Mouse (Mus musculus) ES-E14 (cell line): Measurements from ENCODE around the gene Ftsj3. TPM values are rescaled to one million over a fixed set of nuclear protein-coding genes. Genes with fewer than 3 reads are reported as not detected.

ENCODE experiments used
- DNase-seq: peaks from one replicate; pipeline ENCODE4 v3.0.0-alpha.2; 2013; ENCODE audit warnings: low read depth, low spot score
- H3K27ac ChIP-seq: 2 replicates; pipeline ENCODE4 v1.5.1; 2012; ENCODE audit warnings: low read depth, mild to moderate bottlenecking, low read length, moderate library complexity, mixed read lengths; ENCODE audit not compliant: poor library complexity, insufficient read depth, severe bottlenecking
- H3K36me3 ChIP-seq: 2 replicates; pipeline ENCODE4 v1.6.1; 2012; ENCODE audit warnings: mild to moderate bottlenecking, low read length, moderate library complexity, mixed read lengths; ENCODE audit not compliant: control insufficient read depth, poor library complexity, insufficient read depth, severe bottlenecking
- H3K4me1 ChIP-seq, 2 experiments: fragments of 150-350 bp in 1 of 2; sonication (generic) in 1 of 2; 2 replicates each; pipeline ENCODE4 v1.6.1; 2012; ENCODE audit warnings: low read length in 2 of 2, mild to moderate bottlenecking in 1 of 2, mixed read lengths in 1 of 2; ENCODE audit not compliant: control insufficient read depth in 2 of 2, insufficient read depth in 2 of 2, poor library complexity in 1 of 2
- H3K4me3 ChIP-seq, 2 experiments: fragments of 150-350 bp in 1 of 2; sonication (generic) in 1 of 2; 2 replicates each; pipeline ENCODE4 v1.5.1; 2012; ENCODE audit warnings: low read length in 2 of 2, low read depth in 1 of 2, mild to moderate bottlenecking in 1 of 2, mixed read lengths in 1 of 2; ENCODE audit not compliant: insufficient read depth in 1 of 2, poor library complexity in 1 of 2, severe bottlenecking in 1 of 2
- H3K9ac ChIP-seq: 2 replicates; pipeline ENCODE4 v1.6.1; 2012; ENCODE audit warnings: low read depth, mild to moderate bottlenecking, low read length, mixed read lengths; ENCODE audit not compliant: poor library complexity, insufficient read depth, severe bottlenecking
- H3K9me3 ChIP-seq: fragments of 150-350 bp; sonication (generic); 2 replicates; pipeline ENCODE4 v1.6.1; 2012; ENCODE audit warnings: low read depth, mild to moderate bottlenecking, low read length; ENCODE audit not compliant: control insufficient read depth, insufficient read depth
- CHD2 ChIP-seq: IDR thresholded peaks from 2 replicates; pipeline ENCODE4 v1.6.1; 2014; ENCODE audit warnings: mild to moderate bottlenecking, low read depth, low read length, inconsistent platforms
- HCFC1 ChIP-seq: IDR thresholded peaks from 2 replicates; pipeline ENCODE4 v1.6.1; 2012; ENCODE audit warnings: low read length, inconsistent platforms, borderline replicate concordance; ENCODE audit not compliant: insufficient read depth
- MAFK ChIP-seq: IDR thresholded peaks from 2 replicates; pipeline ENCODE4 v1.6.1; 2014; ENCODE audit warnings: mild to moderate bottlenecking, low read depth, low read length, inconsistent platforms; ENCODE audit not compliant: insufficient read depth
- ZC3H11A ChIP-seq: IDR thresholded peaks from 2 replicates; pipeline ENCODE4 v1.6.1; 2012; ENCODE audit warnings: low read depth, mild to moderate bottlenecking, inconsistent platforms, low read length, borderline replicate concordance
- ZNF384 ChIP-seq: IDR thresholded peaks from 2 replicates; pipeline ENCODE4 v1.6.1; 2012; ENCODE audit warnings: low read depth, low read length, inconsistent platforms
- in situ Hi-C, 2 experiments: fragments of 600-800 bp; cut with MboI; formaldehyde crosslinking; loops; one replicate each; pipeline ENCODE4 v1.15.1; 2025; ENCODE audit warnings: low sequenced_read_pairs in 2 of 2, inconsistent platforms in 1 of 2; ENCODE audit not compliant: unreplicated experiment in 2 of 2
- total RNA-seq: library from RNA; depleted of rRNA; stranded (reverse); fragments of 300-350 nt; gene quantifications from 2 replicates; pipeline ENCODE4 v1.2.3, GENCODE M21; 2012

The Ftsj3 gene
- total RNA-seq, 1 experiment: 304 TPM

DNA sequence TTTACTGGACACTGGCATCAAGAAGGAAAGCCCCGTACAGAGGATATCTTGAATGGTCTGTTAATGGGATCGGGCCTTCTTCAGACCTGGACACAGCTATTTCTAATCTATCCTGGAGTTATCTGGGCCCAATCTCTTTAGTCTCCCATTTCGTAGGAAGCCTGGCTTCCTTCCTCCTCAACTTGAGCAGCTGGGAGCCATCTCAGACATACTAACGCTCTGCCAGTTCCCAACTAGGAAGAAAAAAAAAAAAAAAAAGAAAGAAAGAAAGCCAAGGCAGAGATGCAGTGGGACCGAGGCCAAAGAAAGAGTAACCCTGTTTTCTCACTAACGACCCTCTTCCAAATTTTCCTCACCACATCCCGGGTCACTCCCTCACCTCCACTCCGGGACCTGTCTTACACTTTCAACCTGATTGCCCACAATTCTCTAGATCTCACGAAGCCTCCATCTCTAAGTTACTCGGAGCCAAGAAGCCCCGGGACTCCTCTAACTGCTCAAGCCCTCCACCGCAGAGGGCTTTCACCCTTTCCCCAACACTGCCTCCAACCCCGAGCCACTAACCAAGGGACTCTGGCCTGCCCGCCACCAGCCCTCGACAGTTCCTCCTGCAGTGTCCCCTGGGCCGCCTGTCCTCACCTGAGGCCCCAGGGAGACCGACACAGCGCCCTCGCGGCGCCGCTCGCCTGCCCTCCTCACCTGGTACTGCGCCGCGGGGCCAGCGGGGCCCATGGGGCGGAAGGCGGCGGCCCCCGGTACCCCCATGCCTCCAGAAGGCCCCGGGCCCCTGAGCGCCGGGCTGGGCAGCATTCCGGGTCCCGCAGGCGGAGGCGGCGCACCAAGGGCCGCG, 16.1 kb upstream of the Ftsj3 start:
- Histone ChIP-seq H3K4me3 (peak overlapping the region; percentile 78 to 88), H3K9me3 (no peaks in the 10 kb centered on the region), H3K27ac (peak overlapping the region; percentile 67), H3K4me1 (peaks cover 9 to 25% of the 10 kb centered on the region in 2 experiments), H3K36me3 (peaks cover 4% of the 10 kb centered on the region; the same call in 1 of the 2 replicates), H3K9ac (peak overlapping the region; percentile 93)
- no peak for DNase-seq
- TF ChIP-seq ZNF384 (0 out of 2 replicates have a peak, but pooled peaks have one; percentile 37), CHD2 (no peak)
- in situ Hi-C loops: no loop called here

DNA sequence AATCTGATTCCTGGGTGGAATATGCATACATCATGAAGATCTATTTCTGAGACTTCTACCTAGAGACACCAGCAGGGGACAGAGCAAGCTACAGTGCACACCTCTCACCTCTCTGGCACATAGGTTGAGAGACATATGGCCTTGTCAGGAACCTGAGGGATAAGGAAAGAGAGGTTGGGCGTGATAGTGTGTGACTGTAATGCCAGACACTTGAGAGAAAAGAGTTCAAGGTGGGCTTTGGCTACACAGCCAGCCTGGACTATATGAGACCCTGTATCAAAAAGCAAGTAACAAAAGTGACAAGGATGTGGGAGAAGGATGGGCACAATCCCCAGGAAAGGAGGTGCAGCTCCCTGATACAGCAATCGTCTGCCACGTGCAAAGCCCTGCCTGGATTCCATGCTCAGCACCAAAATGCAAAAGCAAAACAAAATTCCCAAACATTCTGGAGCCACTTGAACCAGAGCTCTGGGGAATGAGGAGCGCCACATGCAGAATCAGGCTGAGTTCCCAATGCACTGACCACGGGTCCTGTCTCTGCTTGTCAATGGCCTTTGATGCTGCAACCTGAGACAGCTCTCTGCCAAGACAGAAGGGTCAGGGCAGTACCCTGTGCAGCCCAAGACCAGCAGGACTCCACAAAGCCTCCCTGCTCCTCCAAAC, 15.4 kb upstream of the Ftsj3 start:
- H3K4me1 ChIP-seq: peaks cover 9 to 24% of the 10 kb centered on the region in 2 experiments
- peaks cover 4% of the 10 kb centered on the region; the same call in 1 of the 2 replicates for H3K36me3 ChIP-seq
- in situ Hi-C loops: no loop called here
- H3K27ac ChIP-seq: no peak overlapping the region
- DNase-seq: no peak
- TF ChIP-seq MAFK (no peak), CHD2 (no peak), HCFC1 (no peak), ZC3H11A (no peak), ZNF384 (no peak)
- peak overlapping the region; percentile 78 to 88 for H3K4me3 ChIP-seq
- H3K9ac ChIP-seq: peak overlapping the region; percentile 93
- no peaks in the 10 kb centered on the region for H3K9me3 ChIP-seq

DNA sequence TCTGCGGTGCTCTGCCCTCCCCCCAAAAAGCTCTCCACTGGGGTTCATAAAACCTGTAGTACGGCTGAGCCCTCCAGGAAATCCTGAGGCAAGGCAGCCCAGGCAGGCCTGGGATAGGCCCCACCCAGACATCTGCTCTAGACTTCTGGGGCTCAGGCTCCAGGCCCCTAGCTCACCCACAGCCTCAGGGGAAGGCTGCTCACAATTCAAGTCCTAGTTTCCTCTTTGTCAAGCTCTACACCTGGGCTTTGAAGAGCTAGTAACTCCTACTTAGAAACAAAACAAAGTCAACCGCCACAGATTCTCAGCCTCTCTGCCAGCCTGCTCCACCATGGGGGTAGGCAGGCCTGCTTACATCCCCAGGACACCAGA, 13.2 kb upstream of the Ftsj3 start:
- Histone ChIP-seq H3K4me1 (peaks cover 9 to 15% of the 10 kb centered on the region in 2 experiments), H3K36me3 (peaks cover 22% of the 10 kb centered on the region), H3K27ac (peak overlapping the region; percentile 30; the same call in 1 of the 2 replicates), H3K9ac (peak overlapping the region; percentile 34; the same call in 1 of the 2 replicates), H3K4me3 (no peak overlapping the region), H3K9me3 (no peaks in the 10 kb centered on the region)
- in situ Hi-C loops: no loop called here
- TF ChIP-seq ZC3H11A: no peak
- TF ChIP-seq HCFC1: no peak
- TF ChIP-seq MAFK: no peak
- TF ChIP-seq CHD2: no peak
- no peak for TF ChIP-seq ZNF384
- peak; percentile 43 for DNase-seq

DNA sequence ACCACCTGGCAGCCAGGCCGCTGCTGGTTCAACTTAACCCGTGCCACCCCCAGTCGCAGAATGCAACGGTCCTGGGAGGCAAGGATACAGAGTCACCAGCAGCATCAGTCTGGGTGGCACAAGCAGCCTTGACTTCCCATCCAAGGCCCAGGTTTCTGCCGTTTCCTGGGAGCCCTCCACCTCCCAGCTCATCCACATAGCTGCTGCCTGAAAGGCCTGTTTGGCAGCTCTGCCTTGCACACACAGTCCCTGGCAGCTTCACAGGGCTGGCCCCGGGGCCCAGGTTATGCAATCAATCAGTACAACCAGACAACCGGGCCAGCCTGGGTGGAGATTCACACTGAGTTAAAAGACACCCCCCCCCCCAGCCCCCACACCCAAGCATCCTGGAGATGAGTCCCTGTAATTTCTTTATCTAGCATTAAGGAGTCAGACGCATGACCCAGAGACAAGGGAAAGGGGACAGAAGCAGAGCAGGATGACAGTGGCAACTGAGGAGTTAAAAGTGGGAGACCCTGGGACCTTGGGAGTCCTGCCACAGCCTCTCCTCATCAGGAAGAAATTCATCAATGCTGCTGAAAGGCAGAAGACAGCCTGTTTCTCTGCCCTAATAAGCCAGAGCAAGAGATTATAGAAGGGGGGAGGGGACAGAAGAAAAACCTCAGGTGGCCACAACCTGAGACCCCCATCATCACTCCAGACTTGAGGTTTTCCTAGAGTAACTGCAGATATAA, 12.6 kb upstream of the Ftsj3 start:
- in situ Hi-C loops: no loop called here
- TF ChIP-seq ZNF384 (no peak), MAFK (no peak), ZC3H11A (no peak), HCFC1 (no peak), CHD2 (no peak)
- no peak for DNase-seq
- Histone ChIP-seq H3K27ac (peak overlapping the region; percentile 17; the same call in 1 of the 2 replicates), H3K4me1 (peaks cover 7 to 14% of the 10 kb centered on the region in 2 experiments), H3K4me3 (no peak overlapping the region), H3K9ac (peak overlapping the region; percentile 34; the same call in 1 of the 2 replicates), H3K36me3 (peaks cover 27% of the 10 kb centered on the region), H3K9me3 (no peaks in the 10 kb centered on the region)
